Mouse (Mus musculus) stomach, postnatal 0 days (tissue): Measurements from ENCODE around the gene Wt1. TPM values are rescaled to one million over a fixed set of nuclear protein-coding genes. Genes with fewer than 3 reads are reported as not detected.

Source experiments
- ATAC-seq: fragments of 200-750 bp; cut with Nextera tagmentation; 2 replicates; pipeline ENCODE4 v1.8.0; 2017; ENCODE audit not compliant: low FRiP score, low TSS enrichment
- DNase-seq: peaks from one replicate; pipeline ENCODE4 v3.0.0-alpha.2; 2016; ENCODE audit warnings: low spot score
- H3K27ac ChIP-seq: fragments of 300-500 bp; sonication (generic); replicated peaks from 2 replicates; pipeline ENCODE4 v1.5.1; 2014; ENCODE audit warnings: mild to moderate bottlenecking, control low read depth
- H3K27me3 ChIP-seq: fragments of 300-500 bp; sonication (generic); 2 replicates; pipeline ENCODE4 v1.6.1; 2014; ENCODE audit warnings: low read length; ENCODE audit not compliant: control insufficient read depth, insufficient read depth
- H3K36me3 ChIP-seq: fragments of 300-500 bp; sonication (generic); 2 replicates; pipeline ENCODE4 v1.6.1; 2014; ENCODE audit warnings: low read length, mixed read lengths; ENCODE audit not compliant: control insufficient read depth, insufficient read depth
- H3K4me1 ChIP-seq: fragments of 300-500 bp; sonication (generic); replicated peaks from 2 replicates; pipeline ENCODE4 v1.6.1; 2014; ENCODE audit warnings: antibody characterized with exemption; ENCODE audit not compliant: control insufficient read depth, insufficient read depth
- H3K4me2 ChIP-seq: fragments of 300-500 bp; sonication (generic); replicated peaks from 2 replicates; pipeline ENCODE4 v1.6.1; 2014; ENCODE audit warnings: low read depth, mild to moderate bottlenecking, control low read depth, moderate library complexity
- H3K4me3 ChIP-seq: fragments of 300-500 bp; sonication (generic); 2 replicates; pipeline ENCODE4 v1.5.1; 2014; ENCODE audit warnings: low read depth, low read length, control low read depth
- H3K9ac ChIP-seq: fragments of 300-500 bp; sonication (generic); 2 replicates; pipeline ENCODE4 v1.6.1; 2014; ENCODE audit warnings: mild to moderate bottlenecking, low read length, control low read depth, mixed read lengths
- H3K9me3 ChIP-seq: fragments of 300-500 bp; sonication (generic); 2 replicates; pipeline ENCODE4 v1.6.1; 2016; ENCODE audit warnings: low read length; ENCODE audit not compliant: control insufficient read depth
- CTCF ChIP-seq: IDR thresholded peaks from 2 replicates; pipeline ENCODE4 v1.5.1; 2016; ENCODE audit warnings: antibody characterized with exemption, low read depth, mild to moderate bottlenecking, moderate library complexity
- EP300 ChIP-seq: optimal IDR thresholded peaks from 2 replicates; pipeline ENCODE3; 2016; ENCODE audit warnings: antibody characterized with exemption
- WGBS: fragments of 180-500 bp; shearing (Covaris S2); extraction: QIAGEN DNeasy Blood & Tissue Kit; methylation state at CpG from one replicate; pipeline ENCODE4 v1.1.7; 2014; 5-methylcytosine and 5-hydroxymethylcytosine counted together
- polyA plus RNA-seq: library from polyadenylated mRNA; unstranded; fragments of >200 nt; fragmentation: Nextera tagmentation; extraction: Ambion mirVana; gene quantifications from 2 replicates; pipeline ENCODE4 v1.2.1, GENCODE M21; 2015

The Wt1 gene
- 3.6 and 5.0 TPM in 2 replicates for polyA plus RNA-seq

DNA sequence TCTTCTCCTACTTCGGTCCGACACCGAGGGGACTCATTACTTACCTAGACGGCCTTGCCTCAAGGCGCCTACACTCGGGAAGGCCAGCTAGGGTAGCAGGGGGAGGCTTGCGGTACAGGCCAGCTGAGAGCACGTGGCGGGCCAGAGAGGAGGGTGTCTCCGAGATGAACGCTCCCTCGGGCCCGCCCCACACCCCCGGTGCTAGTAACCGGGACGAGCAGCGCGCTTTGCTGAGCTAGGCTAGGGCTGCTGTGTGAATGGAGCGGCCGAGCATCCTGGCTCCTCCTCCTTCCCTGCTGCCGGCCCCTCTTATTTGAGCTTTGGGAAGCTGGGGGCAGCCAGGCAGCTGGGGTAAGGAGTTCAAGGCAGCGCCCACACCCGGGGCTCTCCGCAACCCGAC is at the start of gene Wt1:
Gene Wt1 (plus strand): TSS at position 251 of the 400 bp plus-strand sequence.
- H3K9ac ChIP-seq, result 0 out of 2 replicates have a peak within 1 kb of the TSS, but pooled peaks have one; percentile 31
- peak; percentile 55 for DNase-seq
- 1% methylated on average over 21 of the region's 25 CpGs for WGBS

DNA sequence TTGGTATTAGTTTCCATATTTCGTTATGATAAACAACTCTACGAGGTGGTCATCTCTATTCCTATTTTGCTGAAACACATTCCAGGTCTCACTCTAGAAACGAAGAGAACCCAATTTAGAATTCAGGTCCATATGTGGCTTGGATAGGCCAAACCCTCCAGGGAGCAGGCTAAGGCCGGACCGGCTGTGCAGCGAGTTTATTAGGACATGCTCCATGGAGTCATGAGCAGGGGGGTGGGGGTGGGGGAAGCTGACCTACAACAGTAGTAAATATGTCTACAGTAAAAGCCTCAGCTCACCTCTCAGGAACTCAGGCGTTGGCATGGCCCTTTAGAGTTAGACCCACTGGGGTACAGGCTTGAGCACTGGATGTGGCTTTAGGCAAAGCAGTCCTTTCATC is 49.2 kb upstream of the Wt1 start:
- WGBS, result 92% methylated on average over 7 of the region's 7 CpGs
- no peak overlapping the region for H3K4me2 ChIP-seq
- H3K4me3 ChIP-seq, result no peak overlapping the region
- DNase-seq (no peak), ATAC-seq (no peak)
- H3K9me3 ChIP-seq, result no peaks in the 10 kb centered on the region
- TF ChIP-seq CTCF, result no peak
- TF ChIP-seq EP300, result no peak
- H3K27ac ChIP-seq, result no peak overlapping the region
- no peak overlapping the region for H3K9ac ChIP-seq
- H3K36me3 ChIP-seq, result no peaks in the 10 kb centered on the region
- no peaks in the 10 kb centered on the region for H3K27me3 ChIP-seq
- no peaks in the 10 kb centered on the region for H3K4me1 ChIP-seq

More for the DNA sequence above, at the start of gene Wt1:
- H3K27ac ChIP-seq, result no peak within 1 kb of the TSS
- H3K27me3 ChIP-seq, result peaks cover 52% of the 10 kb centered on the region
- H3K4me2 ChIP-seq, result peak within 1 kb of the TSS; percentile 42
- peak within 1 kb of the TSS; percentile 35 for H3K4me3 ChIP-seq
- peak; percentile 63 for ATAC-seq
- no peaks in the 10 kb centered on the region for H3K36me3 ChIP-seq
- H3K4me1 ChIP-seq, result no peaks in the 10 kb centered on the region
- no peaks in the 10 kb centered on the region for H3K9me3 ChIP-seq
- TF ChIP-seq CTCF (no peak), EP300 (no peak)

- no peak for ATAC-seq
- Histone ChIP-seq H3K9ac (no peak overlapping the region), H3K4me2 (no peak overlapping the region), H3K36me3 (no peaks in the 10 kb centered on the region), H3K27ac (no peak overlapping the region), H3K27me3 (no peaks in the 10 kb centered on the region), H3K9me3 (no peaks in the 10 kb centered on the region), H3K4me3 (no peak overlapping the region), H3K4me1 (no peaks in the 10 kb centered on the region)
- WGBS, result 34% methylated on average over 9 of the region's 9 CpGs
- TF ChIP-seq EP300 (no peak), CTCF (no peak)
- DNase-seq, result no peak
Observed at GRCm38 (mm10) chr2:105082256-105082790, 44.0 kb upstream of the Wt1 start.

DNA sequence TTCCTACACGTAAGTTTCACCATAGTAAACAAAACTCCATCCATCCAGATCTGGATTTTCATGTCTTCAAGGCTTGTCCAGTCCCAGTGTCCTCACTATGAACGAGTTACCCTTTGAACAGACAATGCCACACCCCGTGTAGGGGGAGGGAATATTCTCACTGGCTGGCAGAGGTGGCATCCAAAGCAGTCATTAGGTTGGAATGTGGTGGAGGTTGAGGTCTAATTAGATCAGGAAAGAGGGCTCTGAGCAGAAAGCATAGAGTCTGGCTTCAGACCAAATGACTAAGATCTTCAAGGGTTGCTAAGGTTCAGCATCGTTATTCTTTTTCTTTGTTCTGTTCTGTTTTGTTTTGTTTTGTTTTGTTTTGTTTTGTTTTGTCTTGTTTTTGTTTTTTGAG is 42.3 kb upstream of the Wt1 start:
- Histone ChIP-seq H3K27ac (no peak overlapping the region), H3K27me3 (no peaks in the 10 kb centered on the region), H3K9me3 (no peaks in the 10 kb centered on the region), H3K4me1 (no peaks in the 10 kb centered on the region), H3K4me3 (no peak overlapping the region), H3K9ac (no peak overlapping the region), H3K36me3 (no peaks in the 10 kb centered on the region), H3K4me2 (no peak overlapping the region)
- DNase-seq (no peak), ATAC-seq (no peak)
- TF ChIP-seq EP300 (no peak), CTCF (no peak)
- WGBS, result 78% methylated on average over 4 of the region's 4 CpGs

- H3K27me3 ChIP-seq, result no peaks in the 10 kb centered on the region
- 91% methylated on average over 3 of the region's 3 CpGs for WGBS
- H3K36me3 ChIP-seq, result no peaks in the 10 kb centered on the region
- ATAC-seq (no peak), DNase-seq (no peak)
- H3K9ac ChIP-seq, result no peak overlapping the region
- no peaks in the 10 kb centered on the region for H3K4me1 ChIP-seq
- no peak overlapping the region for H3K4me2 ChIP-seq
- TF ChIP-seq EP300 (no peak), CTCF (no peak)
- no peaks in the 10 kb centered on the region for H3K9me3 ChIP-seq
- H3K27ac ChIP-seq, result no peak overlapping the region
- H3K4me3 ChIP-seq, result no peak overlapping the region
Observed at GRCm38 (mm10) chr2:105086081-105086480, 40.2 kb upstream of the Wt1 start.

DNA sequence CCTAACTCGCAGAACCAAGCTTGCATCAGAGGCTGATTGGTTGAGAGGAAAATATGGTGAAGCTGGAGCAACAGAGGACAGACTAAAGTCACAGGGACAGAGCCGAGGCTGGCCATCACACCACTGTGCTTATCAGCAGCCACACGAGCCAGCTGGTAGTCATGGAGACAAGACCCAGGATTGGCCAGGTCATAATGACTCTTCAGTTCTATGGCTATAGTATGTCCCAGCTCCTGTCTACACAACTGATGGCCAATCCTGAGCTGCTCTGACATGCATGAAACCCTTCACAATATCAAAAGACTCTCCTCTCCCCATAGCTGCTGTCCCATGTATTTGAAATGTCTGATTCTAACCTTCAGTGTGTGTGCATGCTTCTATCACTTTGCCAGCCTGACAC is 38.3 kb upstream of the Wt1 start:
- H3K36me3 ChIP-seq, result no peaks in the 10 kb centered on the region
- H3K4me3 ChIP-seq, result no peak overlapping the region
- no peaks in the 10 kb centered on the region for H3K9me3 ChIP-seq
- ATAC-seq (no peak), DNase-seq (no peak)
- TF ChIP-seq EP300, result no peak
- no peak for TF ChIP-seq CTCF
- H3K9ac ChIP-seq, result no peak overlapping the region
- WGBS, result 69% methylated on average over 3 of the region's 3 CpGs
- no peak overlapping the region for H3K27ac ChIP-seq
- H3K27me3 ChIP-seq, result no peaks in the 10 kb centered on the region
- no peak overlapping the region for H3K4me2 ChIP-seq
- no peaks in the 10 kb centered on the region for H3K4me1 ChIP-seq
